Mouse (Mus musculus): ENCODE results near the gene Atp2b1.

GRCm38 (mm10) chr10:98979951-98980350, 65.7 kb downstream of the Atp2b1 start:
- TF ChIP-seq POLR2A (IDR thresholded peaks at IDR 0.05; ENCODE audit: insufficient read length, low read depth) = no peak
- TF ChIP-seq MYOD1 (IDR thresholded peaks at IDR 0.05; ENCODE audit: control insufficient read depth in 1 of 3, insufficient read length in 2 of 3, low read depth in 2 of 3) = no peak
- TF ChIP-seq E2F4 (IDR thresholded peaks at IDR 0.05; ENCODE audit: insufficient read depth) = no peak
- TF ChIP-seq MAX (IDR thresholded peaks at IDR 0.05; ENCODE audit: low read depth) = no peak
- TF ChIP-seq TCF12 (IDR thresholded peaks at IDR 0.05; ENCODE audit: insufficient read depth, poor library complexity, severe bottlenecking) = no peak
- TF ChIP-seq USF1 (IDR thresholded peaks at IDR 0.05; ENCODE audit: low read depth) = no peak
